Mouse (Mus musculus): Measurements from ENCODE around the gene Kif19a. TPM values are rescaled to one million over a fixed set of nuclear protein-coding genes. Genes with fewer than 3 reads are reported as not detected.

Gene Kif19a
- total RNA-seq, 2 experiments from 2014 or later, result 3.2 to 3.6 TPM

GRCm38 (mm10) chr11:114731711-114732110, 33.5 kb upstream of the Kif19a start:
- Histone ChIP-seq H3K4me3 (no peak overlapping the region), H3K27ac (no peak overlapping the region)
- TF ChIP-seq CTCF (IDR thresholded peaks at IDR 0.05), result no peak
- intact Hi-C loops (cut with DNase I), result no loop called here
- DNase-seq (ENCODE audit: extremely low spot score in 1 of 2, low spot score in 2 of 2), result no peak

DNA sequence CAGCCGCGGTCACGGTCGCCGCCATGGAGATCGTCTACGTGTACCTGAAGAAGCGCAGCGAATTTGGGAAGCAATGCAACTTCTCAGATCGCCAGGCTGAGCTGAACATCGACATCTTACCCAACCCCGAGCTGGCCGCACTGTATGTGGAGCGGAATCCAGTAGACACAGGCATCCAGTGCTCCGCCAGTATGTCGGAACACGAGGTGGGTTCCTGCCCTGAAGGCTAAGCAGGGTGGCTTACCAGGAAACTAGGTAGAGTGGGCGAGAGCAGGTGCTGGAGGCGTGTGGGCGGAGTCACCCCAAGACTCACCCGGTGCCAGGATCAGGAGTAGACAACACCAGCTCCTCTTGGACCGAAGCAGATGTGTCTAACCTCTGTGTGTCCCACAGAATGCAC, 32.3 kb upstream of the Kif19a start:
- intact Hi-C loops (cut with DNase I), result no loop called here
- TF ChIP-seq CTCF (IDR thresholded peaks at IDR 0.05), result no peak
- H3K27ac ChIP-seq, result no peak overlapping the region
- H3K4me3 ChIP-seq, result no peak overlapping the region
- no peak for DNase-seq (ENCODE audit: extremely low spot score in 1 of 2, low spot score in 2 of 2)

DNA sequence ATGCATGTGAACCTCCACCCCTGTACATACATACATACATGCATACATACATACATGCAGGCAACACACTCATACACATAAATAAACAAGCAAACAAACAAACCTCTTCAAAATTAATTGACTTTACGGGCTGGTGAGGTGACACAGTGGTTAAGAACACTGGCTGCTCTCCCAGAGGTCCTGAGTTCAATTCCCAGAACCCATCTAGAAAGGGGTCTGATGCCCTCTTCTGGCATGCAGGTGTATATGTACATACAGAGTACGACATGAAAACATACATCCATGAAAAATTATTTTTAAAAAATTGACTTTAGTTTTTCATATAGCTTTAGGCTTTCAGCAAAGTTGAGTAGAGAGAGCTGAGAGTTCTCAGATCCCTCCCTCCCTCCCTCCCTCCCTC, 29.1 kb upstream of the Kif19a start:
- DNase-seq (ENCODE audit: extremely low spot score in 1 of 2, low spot score in 2 of 2), result no peak
- intact Hi-C loops (cut with DNase I), result loop anchor here (2.0 kb wide), 1 partner anchor 63 kb away; no protein-coding TSS in a partner anchor
- Histone ChIP-seq H3K27ac (no peak overlapping the region), H3K4me3 (no peak overlapping the region)
- no peak; the same call in 1 of the 2 replicates for TF ChIP-seq CTCF (IDR thresholded peaks at IDR 0.05)

- Histone ChIP-seq H3K4me3 (no peak overlapping the region), H3K27ac (no peak overlapping the region)
- DNase-seq (ENCODE audit: extremely low spot score in 1 of 2, low spot score in 2 of 2), result peak; percentile 38 to 56
- intact Hi-C loops (cut with DNase I), result loop anchor here (2.0 kb wide), 1 partner anchor 64 kb away; no protein-coding TSS in a partner anchor
- TF ChIP-seq CTCF (IDR thresholded peaks at IDR 0.05), result peak; percentile 70
Observed at GRCm38 (mm10) chr11:114736913-114737624, 28.1 kb upstream of the Kif19a start.

- TF ChIP-seq CTCF (IDR thresholded peaks at IDR 0.05), result no peak
- intact Hi-C loops (cut with DNase I), result loop anchor here (10.0 kb wide), 1 partner anchor 314 kb away; no protein-coding TSS in a partner anchor
- Histone ChIP-seq H3K27ac (no peak overlapping the region), H3K4me3 (no peak overlapping the region)
- no peak for DNase-seq (ENCODE audit: extremely low spot score in 1 of 2, low spot score in 2 of 2)
Observed at GRCm38 (mm10) chr11:114740598-114740997, 24.6 kb upstream of the Kif19a start.

DNA sequence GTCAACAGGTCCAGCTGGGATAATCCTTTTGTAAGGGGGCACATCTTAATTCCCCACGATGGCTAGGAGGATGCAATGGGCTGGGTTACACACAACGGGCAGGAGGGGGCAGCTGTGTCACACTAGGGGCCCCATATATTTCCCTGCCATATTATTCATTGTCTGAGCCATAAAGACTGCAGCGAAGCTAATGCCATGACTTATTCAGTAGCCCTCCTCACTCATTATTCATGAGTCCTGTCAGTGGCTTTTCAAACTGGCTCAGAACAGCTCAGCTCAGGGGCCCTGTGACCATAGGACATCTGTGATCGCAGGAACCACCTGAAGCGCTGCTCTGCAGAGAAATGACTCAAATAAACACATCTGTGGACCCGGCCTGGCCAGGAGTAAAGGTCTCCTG, 23.7 kb upstream of the Kif19a start:
- intact Hi-C loops (cut with DNase I), result loop anchor here (10.0 kb wide), 1 partner anchor 313 kb away; no protein-coding TSS in a partner anchor
- Histone ChIP-seq H3K4me3 (no peak overlapping the region), H3K27ac (no peak overlapping the region)
- no peak for TF ChIP-seq CTCF (IDR thresholded peaks at IDR 0.05)
- no peak for DNase-seq (ENCODE audit: extremely low spot score in 1 of 2, low spot score in 2 of 2)

DNA sequence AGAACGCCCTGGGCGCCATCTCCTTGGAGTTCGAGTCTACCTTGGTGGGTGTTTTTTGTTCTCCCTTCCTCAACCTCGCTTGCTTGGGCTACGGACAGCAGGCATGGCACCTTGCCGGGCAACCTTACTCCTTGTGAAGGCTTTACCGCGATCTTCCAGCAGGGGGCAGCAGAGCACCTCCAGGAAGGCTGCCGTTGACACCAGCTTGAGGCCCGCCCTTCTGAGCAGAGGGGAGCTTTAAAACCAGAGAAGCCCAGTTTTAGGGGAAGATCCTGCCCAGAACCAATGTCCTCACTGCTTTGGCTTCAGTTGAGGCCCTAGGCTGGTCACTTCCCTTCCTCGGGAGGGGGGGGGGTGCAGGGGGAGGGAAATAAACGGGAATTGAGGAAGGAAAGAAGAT, 20.1 kb upstream of the Kif19a start:
- intact Hi-C loops (cut with DNase I), result loop anchor here (1.0 to 10.0 kb wide), 3 partner anchors 44 to 310 kb away; no protein-coding TSS in a partner anchor
- Histone ChIP-seq H3K4me3 (no peak overlapping the region), H3K27ac (no peak overlapping the region)
- TF ChIP-seq CTCF (IDR thresholded peaks at IDR 0.05), result peak; percentile 94
- DNase-seq (ENCODE audit: extremely low spot score in 1 of 2, low spot score in 2 of 2), result peak; percentile 89 to 95

GRCm38 (mm10) chr11:114747564-114748138, 17.5 kb upstream of the Kif19a start:
- no peak for TF ChIP-seq CTCF (IDR thresholded peaks at IDR 0.05)
- no peak for DNase-seq (ENCODE audit: extremely low spot score in 1 of 2, low spot score in 2 of 2)
- Histone ChIP-seq H3K4me3 (no peak overlapping the region), H3K27ac (no peak overlapping the region)
- intact Hi-C loops (cut with DNase I), result loop anchor here (10.0 kb wide), 1 partner anchor 307 kb away; no protein-coding TSS in a partner anchor

- DNase-seq (ENCODE audit: extremely low spot score in 1 of 2, low spot score in 2 of 2), result no peak
- no peak for TF ChIP-seq CTCF (IDR thresholded peaks at IDR 0.05)
- intact Hi-C loops (cut with DNase I), result no loop called here
Observed at GRCm38 (mm10) chr11:114769911-114770310, 4.7 kb downstream of the Kif19a start.

GRCm38 (mm10) chr11:114771896-114772295, 6.7 kb downstream of the Kif19a start:
- intact Hi-C loops (cut with DNase I), result no loop called here
- no peak for TF ChIP-seq CTCF (IDR thresholded peaks at IDR 0.05)
- Histone ChIP-seq H3K4me3 (no peak overlapping the region), H3K27ac (no peak overlapping the region)
- no peak for DNase-seq (ENCODE audit: extremely low spot score in 1 of 2, low spot score in 2 of 2)

More at GRCm38 (mm10) chr11:114769911-114770310, 4.7 kb downstream of the Kif19a start:
- Histone ChIP-seq H3K27ac (no peak overlapping the region), H3K4me3 (no peak overlapping the region)

DNA sequence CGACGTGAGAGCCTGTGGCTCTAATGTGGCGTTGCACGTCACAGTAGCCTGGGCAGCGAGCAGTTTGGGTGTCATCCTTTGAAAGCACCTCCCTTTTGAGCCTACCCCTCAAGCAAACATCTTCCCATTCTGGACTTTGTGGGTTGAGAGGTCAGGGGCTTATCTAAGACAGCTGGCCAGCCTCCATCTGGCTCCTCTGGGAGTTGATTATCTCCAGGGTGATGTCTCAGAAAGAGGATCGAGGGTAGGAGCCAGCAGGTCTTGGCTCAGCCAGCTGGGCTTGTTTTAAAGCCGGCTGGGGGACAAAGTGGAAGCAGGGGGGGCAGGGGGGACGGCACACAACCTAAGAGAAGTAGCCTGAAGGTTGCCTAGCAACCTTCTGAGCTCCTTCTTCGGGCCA, 14.9 kb downstream of the Kif19a start:
- intact Hi-C loops (cut with DNase I), result no loop called here
- DNase-seq (ENCODE audit: extremely low spot score in 1 of 2, low spot score in 2 of 2), result no peak
- Histone ChIP-seq H3K27ac (no peak overlapping the region), H3K4me3 (no peak overlapping the region)
- no peak for TF ChIP-seq CTCF (IDR thresholded peaks at IDR 0.05)

DNA sequence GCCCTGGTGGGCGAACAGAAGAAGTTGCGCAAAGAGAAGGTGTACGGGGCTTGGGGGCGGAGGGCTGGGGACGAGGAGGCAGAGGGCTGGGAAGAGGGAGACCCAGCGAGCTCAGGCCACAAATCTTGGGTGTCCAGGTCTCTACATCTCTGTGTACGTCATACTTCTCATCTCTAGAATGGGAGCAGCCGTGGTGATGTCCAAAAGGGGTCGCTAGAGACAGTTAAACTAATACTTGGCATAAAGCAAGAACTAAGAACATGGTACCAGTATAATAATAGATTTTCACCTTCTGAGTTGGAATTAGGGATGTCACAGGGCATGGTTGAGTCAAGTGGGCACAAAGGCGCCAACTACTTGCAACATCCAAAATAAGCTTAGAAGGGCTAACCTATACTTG, 20.7 kb downstream of the Kif19a start:
- TF ChIP-seq CTCF (IDR thresholded peaks at IDR 0.05), result peak; percentile 5; the same call in 1 of the 2 replicates
- H3K27ac ChIP-seq, result no peak overlapping the region
- no peak for DNase-seq (ENCODE audit: extremely low spot score in 1 of 2, low spot score in 2 of 2)
- intact Hi-C loops (cut with DNase I), result no loop called here
- peak overlapping the region; percentile 21 for H3K4me3 ChIP-seq

Measured in left cerebral cortex, adult 2 months (tissue).